ENCODE assay signal across 18 mouse cellular contexts in genomic region chr6:15760750-15761149, GRCm38 (mm10). TPM values are rescaled to one million over a fixed set of nuclear protein-coding genes. Genes with fewer than 3 reads are reported as not detected.
DNase-seq lines count a peak whose midpoint lies in the region; ATAC-seq and TF ChIP-seq lines count a peak whose summit lies in the region.
"Had no signal": no experiment of that assay in that cellular context is flagged by ENCODE, and none has a peak within 500 bp of the region (broad histone marks: within the 10 kb centered on the region; RNA-seq: fewer than 3 reads in every experiment).

No protein-coding gene starts in this region.

- no peaks in the 10 kb centered on the region for H3K27me3 ChIP-seq in lung, embryonic 14.5 days (ENCODE audit: insufficient read depth, low read length)
- no peaks in the 10 kb centered on the region for H3K27me3 ChIP-seq in stomach, postnatal 0 days (ENCODE audit: control insufficient read depth, insufficient read depth, low read length)
- H3K27me3 ChIP-seq: embryonic facial prominence, embryonic 13.5 days; hindbrain, embryonic 12.5 days had no signal

- H3K9ac ChIP-seq in lung, embryonic 14.5 days, result no peak overlapping the region
- no peak overlapping the region for H3K9ac ChIP-seq in stomach, postnatal 0 days (ENCODE audit: low read length)
- H3K9ac ChIP-seq: embryonic facial prominence, embryonic 13.5 days; hindbrain, embryonic 12.5 days had no signal

- no peaks in the 10 kb centered on the region for H3K9me3 ChIP-seq in lung, embryonic 14.5 days (ENCODE audit: low read depth, low read length)
- no peaks in the 10 kb centered on the region for H3K9me3 ChIP-seq in stomach, postnatal 0 days (ENCODE audit: control insufficient read depth, low read length)
- H3K9me3 ChIP-seq: embryonic facial prominence, embryonic 13.5 days; heart, embryonic 10.5 days; hindbrain, embryonic 12.5 days had no signal

- H3K4me1 ChIP-seq in lung, embryonic 14.5 days (ENCODE audit: insufficient read depth), result peaks cover 7% of the 10 kb centered on the region; the same call in 1 of the 2 replicates
- no peaks in the 10 kb centered on the region; the same call in 1 of the 2 replicates for H3K4me1 ChIP-seq in stomach, postnatal 0 days (replicated peaks; ENCODE audit: control insufficient read depth, insufficient read depth)
- H3K4me1 ChIP-seq: embryonic facial prominence, embryonic 13.5 days; hindbrain, embryonic 12.5 days had no signal

- H3K27ac ChIP-seq in lung, embryonic 14.5 days (ENCODE audit: low read depth), result no peak overlapping the region
- no peak overlapping the region for H3K27ac ChIP-seq in stomach, postnatal 0 days (replicated peaks)
- H3K27ac ChIP-seq: embryonic facial prominence, embryonic 13.5 days; heart, embryonic 10.5 days; hindbrain, embryonic 12.5 days had no signal

- no peaks in the 10 kb centered on the region for H3K36me3 ChIP-seq in lung, embryonic 14.5 days (ENCODE audit: insufficient read depth)
- H3K36me3 ChIP-seq in stomach, postnatal 0 days (ENCODE audit: control insufficient read depth, insufficient read depth, low read length), result no peaks in the 10 kb centered on the region
- H3K36me3 ChIP-seq: embryonic facial prominence, embryonic 13.5 days; heart, embryonic 10.5 days; hindbrain, embryonic 12.5 days had no signal

- 0 out of 2 replicates have a peak, but pooled peaks have one; percentile 47 for ATAC-seq in lung, embryonic 14.5 days (ENCODE audit: insufficient read depth)
- no peak for ATAC-seq in stomach, postnatal 0 days (ENCODE audit: low FRiP score, low TSS enrichment)
- ATAC-seq: forebrain, embryonic 14.5 days had no signal

- no peak for TF ChIP-seq EP300 in stomach, postnatal 0 days (optimal IDR thresholded peaks at IDR 0.05)

- H3K4me2 ChIP-seq in lung, embryonic 14.5 days, result no peak overlapping the region
- H3K4me2 ChIP-seq in stomach, postnatal 0 days (replicated peaks; ENCODE audit: low read depth), result no peak overlapping the region
- H3K4me2 ChIP-seq: embryonic facial prominence, embryonic 13.5 days; hindbrain, embryonic 12.5 days had no signal

- no peak for TF ChIP-seq CTCF in lung, embryonic 14.5 days (IDR thresholded peaks at IDR 0.05; ENCODE audit: low read depth)
- TF ChIP-seq CTCF in stomach, postnatal 0 days (IDR thresholded peaks at IDR 0.05; ENCODE audit: low read depth), result no peak

- H3K4me3 ChIP-seq in lung, embryonic 14.5 days (ENCODE audit: low read depth, low read length), result no peak overlapping the region
- H3K4me3 ChIP-seq in stomach, postnatal 0 days (ENCODE audit: low read depth, low read length), result no peak overlapping the region
- H3K4me3 ChIP-seq: embryonic facial prominence, embryonic 13.5 days; heart, embryonic 10.5 days; hindbrain, embryonic 12.5 days had no signal

- 58% methylated on average over 6 of the region's 6 CpGs for WGBS in lung, embryonic 14.5 days
- 67% methylated on average over 6 of the region's 6 CpGs for WGBS in stomach, postnatal 0 days

- no peak for DNase-seq in lung, embryonic 14.5 days
- DNase-seq in lung, postnatal 36 days, result no peak
- DNase-seq in R1 (ENCODE audit: low read depth, low spot score) (peak; percentile 21), ZHBTc4 (ENCODE audit: low read depth, low spot score) (peak; percentile 18)
- peak; percentile 19 for DNase-seq in stomach, postnatal 0 days (ENCODE audit: low spot score)
- no peak for DNase-seq in adrenal gland, postnatal 36 days
- DNase-seq: adrenal gland, postnatal 10 days; cerebellum, adult 18-20 months; cerebellum, adult 9-11 months; cerebellum, postnatal 36 days; gastrocnemius, postnatal 10 days; heart, adult 18-20 months; heart, postnatal 10 days; heart, postnatal 4 days had no signal

RNA-seq across cellular contexts. Expression of gene Mdfic, which starts 40.3 kb away (rescaled TPM):
- polyA plus RNA-seq in lung, embryonic 14.5 days (2014; fragmentation: Nextera tagmentation; extraction: Ambion mirVana), result 11.7 and 12.4 TPM in 2 replicates
- polyA plus RNA-seq in stomach, postnatal 0 days (2015; fragmentation: Nextera tagmentation; extraction: Ambion mirVana), result 4.0 and 4.5 TPM in 2 replicates
- total RNA-seq in adrenal gland, postnatal 36 days (2021), result 10 to 100 TPM; 55.2 to 71.3 TPM

Comparison
In these comparisons a context has a peak if more than half of its experiments do, and no peak if none do; other contexts are left out.
1. DNase-seq: peak in R1 (single experiment), ZHBTc4 (single experiment) and stomach, postnatal 0 days (single experiment); none in lung, embryonic 14.5 days (single experiment), lung, postnatal 36 days (single experiment) and adrenal gland, postnatal 36 days (0 of 2).